Mouse (Mus musculus): ENCODE results near the gene Psma5. TPM values are rescaled to one million over a fixed set of nuclear protein-coding genes. Genes with fewer than 3 reads are reported as not detected.

Gene Psma5
- polyA plus RNA-seq, 1 experiment from 2014 or later, result 297 TPM

GRCm38 (mm10) chr3:108325521-108325920 lies 68.8 kb downstream of the Psma5 start:
- no peak overlapping the region for H3K4me2 ChIP-seq (ENCODE audit: low read depth)
- no peak overlapping the region for H3K27ac ChIP-seq (ENCODE audit: low read depth, low read length)
- H3K4me3 ChIP-seq (ENCODE audit: low read depth, low read length), result no peak overlapping the region
- ATAC-seq (ENCODE audit: insufficient read depth, low FRiP score, low TSS enrichment), result no peak
- no peaks in the 10 kb centered on the region for H3K4me1 ChIP-seq (ENCODE audit: control insufficient read depth, insufficient read depth, low read length)
- no peaks in the 10 kb centered on the region for H3K9me3 ChIP-seq (ENCODE audit: control insufficient read depth, low read length)
- H3K9ac ChIP-seq (ENCODE audit: low read length), result no peak overlapping the region
- H3K27me3 ChIP-seq (ENCODE audit: control insufficient read depth, insufficient read depth, low read length), result no peaks in the 10 kb centered on the region
- no peaks in the 10 kb centered on the region for H3K36me3 ChIP-seq (ENCODE audit: control insufficient read depth, insufficient read depth, low read length)
- no peak for DNase-seq (ENCODE audit: low spot score)
- WGBS, result 94% methylated on average over 9 of the region's 9 CpGs

- Histone ChIP-seq H3K9ac (ENCODE audit: low read length) (no peak overlapping the region), H3K4me3 (ENCODE audit: low read depth, low read length) (no peak overlapping the region), H3K36me3 (ENCODE audit: control insufficient read depth, insufficient read depth, low read length) (no peaks in the 10 kb centered on the region), H3K4me2 (ENCODE audit: low read depth) (no peak overlapping the region), H3K27me3 (ENCODE audit: control insufficient read depth, insufficient read depth, low read length) (no peaks in the 10 kb centered on the region), H3K4me1 (ENCODE audit: control insufficient read depth, insufficient read depth, low read length) (no peaks in the 10 kb centered on the region), H3K9me3 (ENCODE audit: control insufficient read depth, low read length) (no peaks in the 10 kb centered on the region), H3K27ac (ENCODE audit: low read depth, low read length) (no peak overlapping the region)
- WGBS, result 93% methylated on average over 8 of the region's 8 CpGs
- ATAC-seq (ENCODE audit: insufficient read depth, low FRiP score, low TSS enrichment), result no peak
- no peak for DNase-seq (ENCODE audit: low spot score)
Observed at GRCm38 (mm10) chr3:108327275-108327674, 70.5 kb downstream of the Psma5 start.

GRCm38 (mm10) chr3:108327916-108328315 lies 71.2 kb downstream of the Psma5 start:
- Histone ChIP-seq H3K4me3 (ENCODE audit: low read depth, low read length) (no peak overlapping the region), H3K36me3 (ENCODE audit: control insufficient read depth, insufficient read depth, low read length) (no peaks in the 10 kb centered on the region), H3K4me1 (ENCODE audit: control insufficient read depth, insufficient read depth, low read length) (no peaks in the 10 kb centered on the region), H3K27me3 (ENCODE audit: control insufficient read depth, insufficient read depth, low read length) (no peaks in the 10 kb centered on the region), H3K4me2 (ENCODE audit: low read depth) (no peak overlapping the region), H3K9me3 (ENCODE audit: control insufficient read depth, low read length) (no peaks in the 10 kb centered on the region), H3K9ac (ENCODE audit: low read length) (no peak overlapping the region), H3K27ac (ENCODE audit: low read depth, low read length) (no peak overlapping the region)
- ATAC-seq (ENCODE audit: insufficient read depth, low FRiP score, low TSS enrichment) (no peak), DNase-seq (ENCODE audit: low spot score) (no peak)
- WGBS, result 83% methylated on average over 3 of the region's 3 CpGs

- H3K9me3 ChIP-seq (ENCODE audit: control insufficient read depth, low read length), result no peaks in the 10 kb centered on the region
- no peaks in the 10 kb centered on the region for H3K36me3 ChIP-seq (ENCODE audit: control insufficient read depth, insufficient read depth, low read length)
- WGBS, result 72% methylated on average over 9 of the region's 9 CpGs
- no peaks in the 10 kb centered on the region for H3K27me3 ChIP-seq (ENCODE audit: control insufficient read depth, insufficient read depth, low read length)
- no peak overlapping the region for H3K27ac ChIP-seq (ENCODE audit: low read depth, low read length)
- no peak overlapping the region for H3K4me3 ChIP-seq (ENCODE audit: low read depth, low read length)
- no peak overlapping the region for H3K4me2 ChIP-seq (ENCODE audit: low read depth)
- ATAC-seq (ENCODE audit: insufficient read depth, low FRiP score, low TSS enrichment) (no peak), DNase-seq (ENCODE audit: low spot score) (no peak)
- no peaks in the 10 kb centered on the region for H3K4me1 ChIP-seq (ENCODE audit: control insufficient read depth, insufficient read depth, low read length)
- no peak overlapping the region for H3K9ac ChIP-seq (ENCODE audit: low read length)
Observed at GRCm38 (mm10) chr3:108328441-108328841, 71.7 kb downstream of the Psma5 start.

Other genes with a start within 250 kb of the Psma5 start
- 28.0 and 31.5 TPM in 2 replicates for gene Gstm1, start 239.0 kb upstream of the Psma5 start, polyA plus RNA-seq (2014; fragmentation: Nextera tagmentation; extraction: Ambion mirVana)
- 12.4 and 12.9 TPM in 2 replicates for gene Gstm4, start 212.0 kb upstream of the Psma5 start, polyA plus RNA-seq (2014; fragmentation: Nextera tagmentation; extraction: Ambion mirVana)
- gene Ampd2, start 170.3 kb upstream of the Psma5 start, polyA plus RNA-seq (2014; fragmentation: Nextera tagmentation; extraction: Ambion mirVana), result 40.1 and 42.9 TPM in 2 replicates
- gene Gnat2, start 164.1 kb upstream of the Psma5 start, polyA plus RNA-seq (2014; fragmentation: Nextera tagmentation; extraction: Ambion mirVana), result 0.73 and 0.99 TPM in 2 replicates
- 210 and 217 TPM in 2 replicates for gene Gnai3, start 110.8 kb upstream of the Psma5 start, polyA plus RNA-seq (2014; fragmentation: Nextera tagmentation; extraction: Ambion mirVana)
- 0.45 and 1.1 TPM in 2 replicates for gene Gpr61, start 102.0 kb upstream of the Psma5 start, polyA plus RNA-seq (2014; fragmentation: Nextera tagmentation; extraction: Ambion mirVana)
- gene Amigo1, start 70.6 kb upstream of the Psma5 start, polyA plus RNA-seq (2014; fragmentation: Nextera tagmentation; extraction: Ambion mirVana), result 6.5 and 7.2 TPM in 2 replicates
- 2.1 and 2.9 TPM in 2 replicates for gene Cyb561d1, start 55.7 kb upstream of the Psma5 start, polyA plus RNA-seq (2014; fragmentation: Nextera tagmentation; extraction: Ambion mirVana)
- gene Atxn7l2, start 46.0 kb upstream of the Psma5 start, polyA plus RNA-seq (2014; fragmentation: Nextera tagmentation; extraction: Ambion mirVana), result 21.1 and 24.5 TPM in 2 replicates
- gene Sypl2, start 30.3 kb upstream of the Psma5 start, polyA plus RNA-seq (2014; fragmentation: Nextera tagmentation; extraction: Ambion mirVana), result 0.46 and 0.76 TPM in 2 replicates
- 30.2 and 32.7 TPM in 2 replicates for gene Sort1, start 27.2 kb downstream of the Psma5 start, polyA plus RNA-seq (2014; fragmentation: Nextera tagmentation; extraction: Ambion mirVana)
- 0.19 and 0.31 TPM in 2 replicates for gene Mybphl, start 108.0 kb downstream of the Psma5 start, polyA plus RNA-seq (2014; fragmentation: Nextera tagmentation; extraction: Ambion mirVana)
- 52.0 and 54.0 TPM in 2 replicates for gene Psrc1, start 126.9 kb downstream of the Psma5 start, polyA plus RNA-seq (2014; fragmentation: Nextera tagmentation; extraction: Ambion mirVana)
- gene Celsr2, start 158.6 kb downstream of the Psma5 start, polyA plus RNA-seq (2014; fragmentation: Nextera tagmentation; extraction: Ambion mirVana), result 65.2 and 65.5 TPM in 2 replicates
- 214 and 216 TPM in 2 replicates for gene Sars, start 188.3 kb downstream of the Psma5 start, polyA plus RNA-seq (2014; fragmentation: Nextera tagmentation; extraction: Ambion mirVana)